Mouse (Mus musculus) liver, postnatal 0 days (tissue): Measurements from ENCODE around the gene Drd1.

Source experiments
- CTCF ChIP-seq: sonication (generic); IDR thresholded peaks from 2 replicates; pipeline ENCODE4 v1.5.1; 2016; ENCODE audit warnings: antibody characterized with exemption, low read depth
- EP300 ChIP-seq: IDR thresholded peaks from 2 replicates; pipeline ENCODE4 v1.6.1; 2016; ENCODE audit warnings: antibody characterized with exemption, low read depth, mild to moderate bottlenecking

- TF ChIP-seq EP300: no peak
- TF ChIP-seq CTCF: no peak
Observed at GRCm38 (mm10) chr13:54082946-54083345, 27.4 kb upstream of the Drd1 start.
